Mouse (Mus musculus): Measurements from ENCODE around the gene Atp8a1. TPM values are rescaled to one million over a fixed set of nuclear protein-coding genes. Genes with fewer than 3 reads are reported as not detected.

Gene Atp8a1
- total RNA-seq, 2 experiments from 2014 or later = 21.8 to 22.4 TPM

DNA sequence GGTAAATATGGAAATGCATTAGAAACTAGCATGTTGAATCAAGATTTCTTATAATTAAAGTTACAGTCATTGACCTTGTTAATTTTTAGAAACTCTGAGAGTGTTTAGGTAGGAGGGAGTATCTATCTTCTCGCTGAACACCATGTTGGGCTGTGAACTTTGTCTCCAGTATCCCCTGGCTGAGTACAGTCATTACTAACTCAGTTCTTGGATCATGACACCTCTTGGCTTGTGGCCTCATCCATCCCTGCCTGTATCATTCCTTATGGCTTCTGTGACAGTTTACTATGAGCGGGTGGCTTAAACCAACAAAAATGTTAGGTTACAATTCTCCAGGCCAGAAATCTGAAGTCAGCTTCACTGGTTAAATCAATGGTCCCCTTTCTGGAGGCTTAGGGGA, 271.5 kb downstream of the Atp8a1 start:
- DNase-seq (ENCODE audit: low spot score in 2 of 2) = no peak

DNA sequence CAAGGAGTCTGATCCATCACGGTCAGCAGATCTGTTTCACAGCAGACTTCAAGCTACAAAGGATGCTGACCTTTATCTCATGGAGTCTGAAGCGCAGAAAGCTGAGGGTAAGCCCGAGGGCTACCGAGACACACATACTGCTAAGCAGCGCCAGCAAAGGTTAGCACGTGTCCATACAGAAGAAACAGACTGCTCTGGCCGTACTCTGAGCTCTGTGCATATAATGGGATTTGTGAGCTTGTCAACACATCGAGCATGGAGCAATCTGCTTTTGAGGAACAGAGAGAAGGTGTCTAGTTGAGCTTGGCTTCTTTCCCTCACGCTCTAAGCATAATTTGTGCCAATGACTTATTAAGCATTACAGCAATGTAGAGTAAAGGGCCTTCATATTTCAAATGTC, 273.2 kb downstream of the Atp8a1 start:
- DNase-seq (ENCODE audit: low spot score in 2 of 2) = no peak

DNA sequence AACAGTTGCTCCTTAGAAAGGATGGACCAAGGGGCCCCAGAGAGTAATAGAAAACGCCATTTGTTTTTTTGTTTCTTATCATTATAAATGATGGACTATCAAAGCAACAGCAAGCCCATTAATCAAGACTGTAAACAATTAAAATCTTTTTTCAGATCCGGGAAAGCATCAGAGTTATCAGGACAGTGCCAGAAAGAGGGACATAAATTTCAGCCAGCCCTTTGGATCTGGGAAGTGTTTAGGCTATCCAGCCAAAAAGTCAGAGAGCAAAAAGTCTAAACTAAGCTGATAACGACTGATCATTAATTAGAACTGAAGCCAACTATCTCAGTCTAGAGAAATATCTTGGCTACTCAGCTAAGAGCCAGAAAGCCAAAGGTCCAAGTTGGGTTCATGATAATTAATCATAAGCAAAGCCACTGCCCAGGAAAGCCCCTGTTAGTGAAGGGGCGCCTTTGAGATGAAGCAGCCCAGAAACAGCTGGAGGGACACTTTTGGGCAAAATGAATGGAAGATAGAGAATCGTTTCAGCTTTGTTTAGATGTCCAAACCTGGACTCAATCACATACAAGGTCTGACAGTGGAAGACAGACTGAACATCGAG, 274.6 kb downstream of the Atp8a1 start:
- DNase-seq (ENCODE audit: low spot score in 2 of 2) = no peak

Small RNA genes lying within 50 kb of the gene (microRNA-seq; reads per million reads assigned to microRNA genes)
- gene Gm23617 = not detected

Other genes with a start within 250 kb of the Atp8a1 start
- gene Shisa3, start 239.6 kb downstream of the Atp8a1 start, total RNA-seq (2021) = 10 to 100 TPM in 1 of 2 experiments, 1 to 10 TPM in 1; 3.5 to 13.1 TPM
- gene Gm5108, start 94.2 kb upstream of the Atp8a1 start, total RNA-seq (2021) = not detected
- not detected for gene Gm21905, start 99.0 kb upstream of the Atp8a1 start, total RNA-seq (2021)
- not detected for gene Grxcr1, start 184.4 kb upstream of the Atp8a1 start, total RNA-seq (2021)